Mouse (Mus musculus) midbrain, embryonic 11.5 days (tissue): ENCODE measurements at regions not wholly inside any gene's neighbourhood (a gene's known extent, or its start where the extent isn't known, plus 50 kb on each side); places are given as distances from the start of the nearest gene placed in this dataset.

Experiments used
- ATAC-seq: fragments of 200-750 bp; cut with Nextera tagmentation; 2 replicates; pipeline ENCODE4 v1.8.0; 2017; ENCODE audit warnings: moderate TSS enrichment, moderate library complexity; ENCODE audit not compliant: low FRiP score
- DNase-seq: peaks from one replicate; pipeline ENCODE4 v3.0.0; 2015; ENCODE audit warnings: low spot score; ENCODE audit errors: missing footprints
- H3K27ac ChIP-seq: fragments of 300-500 bp; sonication (generic); 2 replicates; pipeline ENCODE4 v1.5.1; 2014; ENCODE audit warnings: low read depth, low read length
- H3K27me3 ChIP-seq: fragments of 300-500 bp; sonication (generic); 2 replicates; pipeline ENCODE4 v1.6.1; 2014; ENCODE audit warnings: mild to moderate bottlenecking, low read length, moderate library complexity, mixed read lengths; ENCODE audit not compliant: control insufficient read depth, insufficient read depth
- H3K36me3 ChIP-seq: fragments of 300-500 bp; sonication (generic); 2 replicates; pipeline ENCODE4 v1.6.1; 2014; ENCODE audit warnings: mild to moderate bottlenecking, low read length, moderate library complexity, mixed read lengths; ENCODE audit not compliant: control insufficient read depth, insufficient read depth
- H3K4me1 ChIP-seq: fragments of 300-500 bp; sonication (generic); 2 replicates; pipeline ENCODE4 v1.6.1; 2014; ENCODE audit warnings: low read length; ENCODE audit not compliant: control insufficient read depth, insufficient read depth
- H3K4me2 ChIP-seq: fragments of 300-500 bp; sonication (generic); 2 replicates; pipeline ENCODE4 v1.6.1; 2014; ENCODE audit warnings: mild to moderate bottlenecking, moderate library complexity
- H3K4me3 ChIP-seq: fragments of 300-500 bp; sonication (generic); 2 replicates; pipeline ENCODE4 v1.5.1; 2014; ENCODE audit warnings: low read depth, low read length
- H3K9ac ChIP-seq: fragments of 300-500 bp; sonication (generic); 2 replicates; pipeline ENCODE4 v1.6.1; 2014; ENCODE audit warnings: low read length
- H3K9me3 ChIP-seq: fragments of 300-500 bp; sonication (generic); 2 replicates; pipeline ENCODE4 v1.6.1; 2016; ENCODE audit warnings: low read length; ENCODE audit not compliant: control insufficient read depth
- WGBS: fragments of 180-500 bp; shearing (Covaris S2); extraction: QIAGEN DNeasy Blood & Tissue Kit; methylation state at CpG from one replicate; pipeline ENCODE4 v1.1.7; 2014; 5-methylcytosine and 5-hydroxymethylcytosine counted together

- ATAC-seq (no peak), DNase-seq (peak; percentile 65)
- Histone ChIP-seq H3K27me3 (no peaks in the 10 kb centered on the region), H3K36me3 (no peaks in the 10 kb centered on the region), H3K4me3 (no peak overlapping the region), H3K9ac (no peak overlapping the region), H3K9me3 (no peaks in the 10 kb centered on the region), H3K4me1 (no peaks in the 10 kb centered on the region), H3K27ac (no peak overlapping the region), H3K4me2 (no peak overlapping the region)
- 53% methylated on average over 10 of the region's 10 CpGs for WGBS
Observed at GRCm38 (mm10) chr11:32907520-32908233, 83.3 kb upstream of the Smim23 start.

- Histone ChIP-seq H3K36me3 (no peaks in the 10 kb centered on the region), H3K9ac (no peak overlapping the region), H3K9me3 (no peaks in the 10 kb centered on the region), H3K27ac (no peak overlapping the region), H3K4me2 (no peak overlapping the region), H3K4me3 (no peak overlapping the region), H3K27me3 (no peaks in the 10 kb centered on the region), H3K4me1 (no peaks in the 10 kb centered on the region)
- no peak for ATAC-seq
- DNase-seq, result no peak
Observed at GRCm38 (mm10) chr11:32903970-32904369, 79.6 kb upstream of the Smim23 start.

- H3K9ac ChIP-seq, result no peak overlapping the region
- no peaks in the 10 kb centered on the region for H3K4me1 ChIP-seq
- no peaks in the 10 kb centered on the region for H3K27me3 ChIP-seq
- no peaks in the 10 kb centered on the region for H3K9me3 ChIP-seq
- DNase-seq (no peak), ATAC-seq (no peak)
- no peak overlapping the region for H3K4me3 ChIP-seq
- no peak overlapping the region for H3K4me2 ChIP-seq
- H3K27ac ChIP-seq, result no peak overlapping the region
- 82% methylated on average over 3 of the region's 3 CpGs for WGBS
- no peaks in the 10 kb centered on the region for H3K36me3 ChIP-seq
Observed at GRCm38 (mm10) chr11:32903389-32903788, 79.0 kb upstream of the Smim23 start.

DNA sequence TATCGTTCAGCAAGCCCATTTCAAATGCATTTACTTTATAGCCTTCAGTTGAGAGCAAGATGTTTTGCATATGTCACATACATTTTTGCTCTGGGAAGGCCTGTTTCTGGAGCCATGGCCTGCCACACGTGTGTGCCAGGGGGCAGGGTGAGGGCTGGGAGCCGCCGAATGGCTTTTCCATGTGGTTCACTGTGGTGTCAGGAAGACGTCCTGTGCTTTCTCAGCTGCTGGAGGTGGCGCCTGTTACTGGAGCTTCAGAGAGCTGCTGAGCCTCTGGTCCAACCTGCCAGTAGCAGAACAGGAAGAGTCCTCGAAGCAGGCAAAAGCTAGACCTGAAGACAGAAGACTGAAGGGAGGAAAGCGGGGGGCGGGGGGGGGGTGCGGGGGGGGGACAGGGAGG is 78.5 kb upstream of the Smim23 start:
- 71% methylated on average over 7 of the region's 10 CpGs for WGBS

GRCm38 (mm10) chr11:32900437-32900836 is 76.0 kb upstream of the Smim23 start:
- DNase-seq, result no peak
- Histone ChIP-seq H3K4me2 (no peak overlapping the region), H3K27me3 (no peaks in the 10 kb centered on the region), H3K36me3 (no peaks in the 10 kb centered on the region), H3K27ac (no peak overlapping the region), H3K9ac (no peak overlapping the region), H3K9me3 (no peaks in the 10 kb centered on the region), H3K4me3 (no peak overlapping the region), H3K4me1 (no peaks in the 10 kb centered on the region)
- WGBS, result 85% methylated on average over 6 of the region's 6 CpGs
- ATAC-seq, result no peak

More for the DNA sequence above, 78.5 kb upstream of the Smim23 start:
- Histone ChIP-seq H3K27me3 (no peaks in the 10 kb centered on the region), H3K36me3 (no peaks in the 10 kb centered on the region), H3K27ac (no peak overlapping the region), H3K9me3 (no peaks in the 10 kb centered on the region), H3K9ac (no peak overlapping the region), H3K4me3 (no peak overlapping the region), H3K4me1 (no peaks in the 10 kb centered on the region), H3K4me2 (no peak overlapping the region)
- DNase-seq (no peak), ATAC-seq (no peak)

GRCm38 (mm10) chr11:32899604-32900216 is 75.3 kb upstream of the Smim23 start:
- 64% methylated on average over 13 of the region's 13 CpGs for WGBS
- Histone ChIP-seq H3K9ac (no peak overlapping the region), H3K4me3 (no peak overlapping the region), H3K27ac (no peak overlapping the region), H3K4me1 (no peaks in the 10 kb centered on the region), H3K27me3 (no peaks in the 10 kb centered on the region), H3K4me2 (no peak overlapping the region), H3K9me3 (no peaks in the 10 kb centered on the region), H3K36me3 (no peaks in the 10 kb centered on the region)
- no peak for DNase-seq
- no peak for ATAC-seq

DNA sequence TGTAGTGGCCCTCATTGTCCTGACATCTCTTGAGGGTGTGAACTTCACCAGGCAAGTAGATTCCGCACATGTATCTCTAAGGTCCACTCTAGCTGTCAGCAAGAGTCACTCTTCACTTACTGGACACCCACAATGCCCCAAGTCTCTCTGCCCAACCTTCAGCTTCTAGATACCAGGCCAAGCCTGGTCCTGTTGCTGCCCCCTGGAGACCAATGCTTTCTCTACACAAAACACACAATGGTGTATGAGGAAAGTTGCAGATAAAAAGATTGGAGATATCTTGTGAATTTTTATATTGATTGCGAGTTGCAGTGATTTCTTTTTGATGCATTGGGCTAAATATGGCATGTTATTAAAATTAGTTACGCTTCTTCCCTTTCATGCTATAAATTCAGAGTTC is 71.0 kb upstream of the Smim23 start:
- no peak for ATAC-seq
- no peaks in the 10 kb centered on the region for H3K9me3 ChIP-seq
- WGBS, result 87% methylated on average over 3 of the region's 3 CpGs
- H3K4me2 ChIP-seq, result no peak overlapping the region
- no peaks in the 10 kb centered on the region for H3K4me1 ChIP-seq
- H3K4me3 ChIP-seq, result no peak overlapping the region
- no peak for DNase-seq
- no peaks in the 10 kb centered on the region for H3K36me3 ChIP-seq
- no peak overlapping the region for H3K27ac ChIP-seq
- H3K9ac ChIP-seq, result no peak overlapping the region
- no peaks in the 10 kb centered on the region for H3K27me3 ChIP-seq

GRCm38 (mm10) chr11:32893146-32893903 is 68.9 kb upstream of the Smim23 start:
- no peak overlapping the region for H3K9ac ChIP-seq
- H3K4me3 ChIP-seq, result no peak overlapping the region
- no peak for DNase-seq
- no peaks in the 10 kb centered on the region for H3K9me3 ChIP-seq
- H3K27me3 ChIP-seq, result no peaks in the 10 kb centered on the region
- no peaks in the 10 kb centered on the region for H3K4me1 ChIP-seq
- no peak overlapping the region for H3K27ac ChIP-seq
- no peak for ATAC-seq
- no peaks in the 10 kb centered on the region for H3K36me3 ChIP-seq
- no peak overlapping the region for H3K4me2 ChIP-seq
- WGBS, result 79% methylated on average over 11 of the region's 11 CpGs

DNA sequence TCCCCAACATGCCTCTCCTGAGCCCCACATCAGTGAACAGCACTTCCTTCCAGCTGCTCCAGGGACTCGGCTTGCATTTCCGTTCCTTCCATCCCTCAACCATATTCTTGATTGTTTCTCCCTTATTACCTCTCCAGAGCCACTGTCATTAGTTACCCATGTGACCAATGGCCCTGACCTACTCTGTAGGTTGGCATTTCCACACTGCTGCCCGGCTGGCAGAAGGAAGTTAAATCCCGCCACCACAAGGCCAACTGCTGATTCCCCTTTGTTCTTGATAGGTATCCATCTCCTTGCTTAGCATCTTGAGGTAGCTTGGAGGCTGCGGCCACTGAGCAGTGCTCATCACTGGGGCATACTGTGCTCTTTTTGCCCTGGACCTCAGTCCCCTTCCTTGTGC is 68.1 kb upstream of the Smim23 start:
- no peak overlapping the region for H3K27ac ChIP-seq
- H3K27me3 ChIP-seq, result no peaks in the 10 kb centered on the region
- H3K9me3 ChIP-seq, result no peaks in the 10 kb centered on the region
- no peak overlapping the region for H3K4me2 ChIP-seq
- H3K4me1 ChIP-seq, result no peaks in the 10 kb centered on the region
- DNase-seq (no peak), ATAC-seq (no peak)
- 84% methylated on average over 5 of the region's 5 CpGs for WGBS
- H3K4me3 ChIP-seq, result no peak overlapping the region
- no peaks in the 10 kb centered on the region for H3K36me3 ChIP-seq
- H3K9ac ChIP-seq, result no peak overlapping the region
